Mouse (Mus musculus): ENCODE measurements around the gene Ttc39b. TPM values are rescaled to one million over a fixed set of nuclear protein-coding genes. Genes with fewer than 3 reads are reported as not detected.

The Ttc39b gene
- total RNA-seq, 2 experiments from 2014 or later, result 34.9 to 36.5 TPM

DNA sequence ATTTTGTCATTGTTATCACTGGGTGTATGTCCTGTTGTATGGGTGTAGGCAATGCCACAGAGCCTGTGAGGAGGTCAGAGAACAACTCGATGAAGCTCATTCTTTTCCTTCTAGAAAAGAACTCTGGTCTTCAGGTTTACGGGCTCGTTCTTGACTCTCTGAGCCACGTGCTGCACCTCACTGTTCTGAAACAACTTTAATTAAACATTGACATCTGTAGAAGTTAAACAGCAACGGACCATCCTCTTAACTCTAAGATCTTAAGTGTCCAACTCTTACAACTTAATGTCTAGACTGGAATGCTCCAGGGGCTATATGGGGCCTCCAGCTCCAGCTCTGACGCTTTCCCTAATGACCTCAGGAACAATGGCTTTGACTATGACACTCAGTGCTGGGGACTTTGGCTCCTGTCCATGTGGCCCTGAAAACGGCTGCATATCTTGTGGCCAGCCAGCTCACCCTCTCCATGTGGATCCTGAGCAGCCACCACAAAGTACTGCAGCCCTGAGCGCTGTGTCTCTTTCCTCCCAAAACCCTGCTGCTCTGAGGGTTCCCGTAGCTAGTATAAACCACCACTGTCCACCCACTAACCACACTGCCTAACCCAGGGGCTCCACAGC, 95.3 kb downstream of the Ttc39b start:
- DNase-seq, result no peak

DNA sequence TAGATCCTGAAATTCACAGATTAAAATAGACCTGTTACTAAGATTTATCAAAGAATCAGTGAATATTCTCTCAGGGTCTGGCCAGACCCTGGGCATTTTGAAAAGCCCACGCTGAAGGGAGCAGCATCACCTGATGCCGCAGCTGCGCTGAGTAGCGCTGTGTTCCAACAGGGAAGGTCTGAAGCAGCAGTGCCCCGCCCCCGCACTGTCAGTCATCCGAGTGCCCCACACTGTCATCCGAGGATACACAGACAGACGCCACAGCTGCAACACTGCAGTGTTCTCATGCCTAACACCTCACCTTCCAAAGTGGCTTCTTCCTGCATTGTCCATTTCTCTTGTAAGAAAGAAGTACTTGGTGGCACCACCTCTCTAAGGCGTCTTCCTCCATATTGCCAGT, 96.0 kb downstream of the Ttc39b start:
- DNase-seq, result no peak

DNA sequence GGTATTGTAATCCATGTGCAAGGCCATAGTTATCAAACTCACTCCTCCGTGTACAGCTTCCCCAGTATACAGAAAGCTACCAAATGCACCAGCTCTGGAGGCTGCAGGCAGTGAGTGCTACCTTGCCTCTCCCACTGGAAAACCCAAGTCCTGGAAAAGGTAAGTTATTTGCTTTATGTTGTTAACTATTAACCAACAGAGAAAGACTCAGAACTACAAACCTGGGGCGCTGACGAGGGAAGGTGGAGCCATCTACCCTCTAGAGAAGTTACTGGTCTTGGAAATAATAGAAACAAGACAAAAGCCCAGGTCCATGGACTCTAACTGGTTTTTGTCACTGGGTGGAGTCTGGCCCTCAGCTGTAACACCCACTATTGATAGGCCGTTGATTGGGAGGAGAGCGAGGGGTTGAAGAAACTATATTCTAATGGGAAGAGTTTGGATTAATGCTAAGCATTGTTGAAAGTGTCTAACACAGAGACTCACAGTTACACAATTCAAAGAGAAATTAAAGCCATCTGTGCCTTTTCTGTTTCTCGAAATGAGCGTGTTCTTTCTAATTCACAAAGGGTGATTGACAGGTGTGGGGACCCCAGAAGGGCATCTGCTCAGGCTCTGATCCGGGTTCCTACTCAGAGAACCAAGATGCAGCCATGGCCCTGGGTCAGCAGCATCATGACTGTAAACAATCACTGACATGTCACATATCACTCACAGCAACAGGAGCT, 98.3 kb downstream of the Ttc39b start:
- no peak for DNase-seq

DNA sequence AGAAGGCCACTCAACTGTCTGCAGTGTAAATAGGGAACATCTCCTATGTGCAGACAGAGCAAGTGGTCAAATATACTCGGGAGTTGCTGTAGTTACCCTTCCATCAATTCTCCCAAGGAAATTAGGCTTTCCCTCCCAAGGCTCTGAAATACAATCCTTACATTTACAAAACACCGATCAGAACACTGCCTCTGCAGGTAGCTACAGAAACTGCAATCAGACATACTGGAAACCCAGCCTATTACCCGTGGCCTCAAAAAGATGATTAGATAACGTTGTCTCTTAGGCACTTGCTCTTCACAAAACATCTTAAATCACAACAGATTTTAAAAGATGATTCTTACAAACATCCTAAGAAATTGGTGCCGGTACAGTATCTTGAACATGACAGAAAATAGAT, 99.8 kb downstream of the Ttc39b start:
- no peak for DNase-seq

DNA sequence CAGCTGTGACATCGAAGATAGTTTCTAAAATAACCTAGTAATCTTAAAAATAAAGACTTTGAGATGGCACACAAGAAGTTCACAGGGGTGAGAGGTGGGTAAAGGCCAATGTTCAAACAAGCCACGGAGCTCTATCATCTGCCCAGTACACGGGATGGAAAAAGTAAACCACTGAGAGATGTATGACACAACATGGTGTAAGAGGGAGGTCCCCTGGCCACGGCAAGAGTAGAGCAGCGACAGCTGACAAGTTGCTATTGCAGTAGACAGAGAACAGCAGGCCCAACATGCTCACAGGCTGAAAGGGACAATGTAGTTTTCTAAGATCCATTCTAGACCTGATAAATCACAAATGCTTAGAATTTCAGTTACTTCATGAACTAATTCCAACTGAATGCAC, 100.9 kb downstream of the Ttc39b start:
- no peak for DNase-seq

DNA sequence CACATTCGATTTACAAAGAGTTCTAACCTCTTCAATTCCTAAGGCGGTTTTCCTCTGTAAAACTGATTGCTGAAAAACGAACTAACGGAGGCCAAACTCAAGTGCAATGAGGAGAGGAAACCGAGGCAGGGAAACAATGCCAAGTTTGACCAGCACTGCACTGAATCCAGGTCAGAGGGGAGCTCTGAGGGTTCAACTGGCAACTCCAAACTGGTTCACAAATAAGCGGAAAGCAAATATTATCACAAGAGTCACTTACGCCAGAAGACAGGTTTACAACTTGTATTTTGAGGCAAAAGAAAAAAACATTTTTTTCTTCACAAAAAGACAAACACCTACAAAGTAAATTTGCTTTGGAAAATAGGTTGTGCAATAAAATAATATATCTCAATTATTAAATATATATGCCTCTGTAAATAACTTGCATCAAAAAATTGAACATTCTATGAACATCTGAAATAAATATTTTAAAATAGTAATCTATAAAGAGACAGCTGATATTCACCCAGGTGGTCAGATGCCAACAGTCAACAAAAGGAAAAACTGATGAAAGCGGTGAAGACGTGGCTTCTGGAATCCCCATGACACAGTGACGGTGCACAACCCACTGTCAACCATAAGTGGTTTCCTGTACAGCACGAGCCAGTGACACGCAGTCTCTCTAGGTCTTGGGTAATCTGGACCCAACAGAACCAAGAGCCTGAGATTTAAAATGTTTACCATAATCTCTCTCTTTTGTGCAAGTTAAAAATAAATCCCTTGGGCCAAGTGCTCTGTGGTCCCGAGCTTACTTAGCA, 103.1 kb downstream of the Ttc39b start:
- no peak for DNase-seq

DNA sequence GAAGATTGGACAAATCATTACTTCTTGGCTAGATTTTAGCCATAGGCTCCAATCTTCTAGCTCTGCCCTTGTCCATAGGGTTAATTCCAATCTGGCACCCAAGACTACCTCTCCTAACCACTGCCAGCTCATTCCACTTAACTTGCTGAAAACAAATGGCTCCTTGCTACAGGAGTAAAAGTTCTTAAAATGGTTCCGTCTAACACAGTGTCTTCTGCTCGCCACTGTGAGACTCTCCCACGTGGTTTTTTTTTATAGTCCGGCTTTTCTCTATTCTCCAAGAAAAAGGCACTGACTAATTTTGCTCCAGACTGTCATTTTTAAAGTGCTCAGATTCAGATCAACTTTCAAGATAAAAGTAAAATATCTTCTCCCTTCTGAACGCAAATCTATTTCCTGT, 104.8 kb downstream of the Ttc39b start:
- no peak for DNase-seq

DNA sequence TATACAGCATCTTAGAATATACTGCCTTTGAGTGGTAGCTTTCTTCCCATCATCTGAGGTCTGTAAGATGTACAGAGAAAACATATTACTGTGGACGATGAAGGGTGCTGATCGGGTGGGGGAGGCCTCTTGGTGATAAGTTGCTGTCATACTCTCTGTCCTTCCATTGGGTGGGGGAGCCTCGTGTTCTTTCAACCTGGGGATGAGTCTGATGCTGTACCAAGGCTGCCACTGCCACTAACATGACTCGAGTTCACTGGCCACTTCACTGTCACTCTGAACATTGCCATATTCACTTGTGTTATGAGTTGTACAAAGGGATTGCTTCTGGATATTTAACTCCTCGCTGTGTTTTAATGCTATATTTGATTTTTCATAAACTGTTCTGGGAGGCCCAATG, 106.9 kb downstream of the Ttc39b start:
- DNase-seq, result no peak

DNA sequence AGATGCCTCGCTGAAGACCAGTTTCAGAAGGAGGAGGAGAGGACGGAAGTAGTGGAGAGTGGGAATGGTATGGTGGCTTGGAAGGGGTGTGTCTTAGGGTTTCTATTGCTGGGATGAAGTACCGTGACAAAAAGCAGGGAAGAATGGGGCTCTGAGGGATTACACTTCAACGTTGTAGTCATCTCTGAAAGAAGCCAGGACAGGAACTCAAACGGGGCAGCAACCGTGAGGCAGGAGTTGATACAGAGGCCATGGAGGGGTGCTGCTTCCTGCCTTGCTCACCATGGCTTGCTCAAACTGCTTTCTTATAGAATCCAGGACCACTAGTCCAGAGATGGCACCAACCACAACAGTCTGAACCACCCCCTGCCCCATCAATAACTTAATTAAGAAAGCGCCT, 107.7 kb downstream of the Ttc39b start:
- DNase-seq, result no peak

DNA sequence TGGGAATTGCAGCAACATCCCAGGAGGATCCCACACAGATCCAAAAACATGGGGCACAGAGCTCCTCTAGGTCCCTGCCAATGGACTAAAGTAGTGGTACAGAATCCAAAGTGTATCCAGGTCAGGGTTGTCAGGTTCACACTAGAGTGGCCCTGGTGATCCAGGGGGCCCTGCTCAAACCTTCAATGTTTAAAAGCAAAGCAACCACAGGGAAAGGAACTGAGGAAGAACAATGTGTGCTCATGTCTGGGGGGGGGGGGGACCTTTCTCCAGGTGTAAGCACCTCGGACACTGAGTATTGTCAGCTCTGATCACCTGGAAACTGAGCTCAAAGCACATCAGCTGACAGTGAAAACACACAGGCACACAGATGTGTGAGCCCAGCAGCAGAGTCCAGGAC, 108.3 kb downstream of the Ttc39b start:
- DNase-seq, result no peak

DNA sequence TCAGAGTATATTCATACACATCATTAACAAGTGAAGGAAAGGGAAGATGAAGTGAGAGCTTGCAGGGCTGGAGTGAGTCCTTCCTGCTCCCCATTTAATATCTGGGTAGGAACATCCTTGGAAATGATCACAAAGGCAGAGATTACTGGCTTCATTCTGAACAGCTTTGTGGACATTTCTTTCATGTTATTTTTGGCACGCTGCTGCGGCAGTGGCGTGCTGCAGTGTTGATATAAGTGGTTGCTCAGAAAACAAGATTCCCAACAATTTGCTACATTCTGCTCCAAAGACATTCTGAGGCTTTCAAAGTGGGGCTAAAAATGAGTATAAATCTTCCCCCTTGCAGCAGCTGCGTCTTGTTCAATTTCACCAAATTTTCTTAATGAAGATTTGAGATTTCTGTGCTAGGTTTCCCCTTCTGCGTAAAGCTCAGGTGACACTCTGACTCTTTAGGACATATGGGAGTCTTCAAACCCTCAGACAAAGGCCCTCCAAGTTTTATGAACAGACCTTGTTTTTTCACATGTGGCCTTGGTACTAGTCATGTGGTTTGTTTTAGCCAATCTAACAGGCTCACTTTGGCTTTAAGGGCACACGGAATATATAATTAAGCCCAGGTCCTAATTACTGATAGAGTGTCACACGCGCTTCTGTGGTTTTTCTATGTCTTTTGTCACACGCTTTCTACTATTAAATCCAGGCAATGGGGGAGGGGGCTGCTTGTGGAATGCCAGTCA, 109.1 kb downstream of the Ttc39b start:
- no peak for DNase-seq

DNA sequence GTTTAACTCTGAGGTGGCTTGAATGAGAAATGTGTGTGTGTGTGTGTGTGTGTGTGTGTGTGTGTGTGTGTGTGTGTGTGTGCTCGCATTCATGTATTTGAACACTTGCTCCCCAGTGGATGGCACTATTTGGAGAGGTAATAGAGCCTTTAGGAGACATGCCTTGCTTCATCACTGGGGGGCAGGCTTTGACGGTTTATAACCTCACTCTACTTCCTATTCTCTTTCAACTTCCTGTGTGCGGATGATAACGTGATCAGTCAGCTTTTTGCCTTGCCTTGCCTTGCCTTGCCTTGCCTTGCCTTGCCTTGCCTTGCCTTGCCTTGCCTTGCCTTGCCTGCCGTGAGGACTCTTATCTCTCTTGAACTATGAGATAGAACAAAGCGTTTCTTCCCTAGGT, 110.3 kb downstream of the Ttc39b start:
- DNase-seq, result no peak

DNA sequence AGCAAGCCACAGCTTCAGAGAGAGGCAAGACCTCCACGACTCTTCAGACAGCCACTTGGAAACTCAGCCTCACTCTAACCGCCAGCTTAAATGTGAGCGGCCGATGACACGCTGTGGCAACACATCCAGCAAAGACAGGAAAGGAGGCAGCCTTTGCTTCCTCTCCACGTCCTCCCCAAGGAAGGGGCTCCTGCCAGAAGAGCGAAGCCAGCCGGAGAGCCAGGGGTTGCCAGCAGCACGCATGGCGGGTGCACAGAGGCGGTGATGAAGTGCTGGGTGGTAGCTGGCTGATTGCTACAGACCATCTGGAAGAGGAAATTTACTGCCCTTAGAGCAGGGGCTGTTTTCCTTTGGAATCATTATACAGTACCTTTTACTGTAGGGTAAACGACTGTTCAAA, 112.3 kb downstream of the Ttc39b start:
- no peak for DNase-seq

DNA sequence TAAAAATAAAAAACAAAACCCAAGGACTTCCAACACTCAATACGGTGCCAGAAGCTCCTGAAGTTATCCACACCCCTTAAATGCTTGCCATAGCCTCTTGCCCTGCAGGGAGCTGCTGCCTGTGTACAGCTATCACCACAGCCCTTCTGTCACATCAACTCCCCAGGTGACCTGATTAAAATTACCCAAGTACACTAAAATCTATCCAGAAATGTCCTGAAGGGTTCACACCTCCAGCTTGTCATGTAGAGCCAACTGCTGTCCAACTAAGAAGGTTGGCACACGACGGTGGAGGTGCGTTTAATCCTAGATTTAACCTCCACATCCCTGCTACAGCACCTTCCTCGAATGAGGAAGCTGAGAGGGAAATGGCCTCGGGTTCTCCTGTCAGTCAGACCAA, 113.6 kb downstream of the Ttc39b start:
- DNase-seq, result no peak

DNA sequence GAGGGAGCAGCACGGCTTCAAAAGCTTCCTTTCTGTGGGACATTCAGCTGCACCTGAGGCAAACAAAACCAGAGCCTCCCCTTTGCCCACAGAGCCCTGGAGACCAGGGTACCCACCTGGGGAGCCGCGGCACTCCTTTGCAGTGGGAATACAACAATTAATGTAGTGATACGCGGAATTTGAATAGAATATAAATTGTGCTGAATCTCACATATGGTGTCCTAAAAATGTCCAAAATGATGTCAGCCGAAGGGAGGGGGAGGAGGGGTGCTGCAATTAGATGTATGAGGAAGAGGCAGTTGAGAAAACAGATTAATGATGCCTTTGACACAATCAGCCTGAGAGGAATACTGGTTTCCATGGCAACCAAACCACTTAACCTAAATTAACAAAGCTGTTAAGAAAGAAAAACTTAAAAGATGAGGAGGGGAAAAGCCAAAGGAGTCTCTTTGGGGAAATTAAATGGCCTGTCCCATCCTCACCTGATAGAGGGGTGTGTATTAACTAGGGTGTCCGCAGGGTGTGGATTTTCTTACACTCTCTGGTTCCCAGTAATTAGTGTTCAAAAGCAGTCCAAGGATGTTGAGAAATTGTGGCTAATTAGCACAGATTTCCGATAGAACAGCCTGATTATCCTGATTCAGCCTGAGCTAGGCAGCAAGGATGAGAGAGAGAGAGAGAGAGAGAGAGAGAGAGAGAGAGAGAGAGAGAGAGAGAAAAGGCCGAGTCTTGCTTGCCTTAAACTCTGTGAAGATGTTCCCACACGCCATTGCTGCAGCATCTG, 117.1 kb downstream of the Ttc39b start:
- DNase-seq, result peak in 1 of 2 experiments; percentile 32

DNA sequence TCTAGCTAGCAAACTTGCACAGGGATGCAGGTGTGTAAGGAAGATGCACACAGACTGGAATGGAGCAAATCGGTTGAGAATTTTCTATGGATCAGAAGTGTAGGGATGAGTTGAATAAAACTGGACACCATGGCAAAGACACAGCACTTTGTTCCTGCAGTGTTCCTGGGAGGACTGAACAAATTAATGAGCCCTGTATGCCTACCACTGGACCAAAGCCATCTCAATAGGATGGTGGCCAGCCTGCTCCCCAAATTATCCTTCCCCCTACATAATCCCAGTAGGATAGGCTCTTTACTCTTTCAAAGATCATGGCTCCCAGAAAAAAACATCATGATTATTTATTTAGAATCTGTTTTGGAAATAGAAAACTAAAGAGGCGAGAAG, 117.6 kb downstream of the Ttc39b start:
- no peak for DNase-seq

DNA sequence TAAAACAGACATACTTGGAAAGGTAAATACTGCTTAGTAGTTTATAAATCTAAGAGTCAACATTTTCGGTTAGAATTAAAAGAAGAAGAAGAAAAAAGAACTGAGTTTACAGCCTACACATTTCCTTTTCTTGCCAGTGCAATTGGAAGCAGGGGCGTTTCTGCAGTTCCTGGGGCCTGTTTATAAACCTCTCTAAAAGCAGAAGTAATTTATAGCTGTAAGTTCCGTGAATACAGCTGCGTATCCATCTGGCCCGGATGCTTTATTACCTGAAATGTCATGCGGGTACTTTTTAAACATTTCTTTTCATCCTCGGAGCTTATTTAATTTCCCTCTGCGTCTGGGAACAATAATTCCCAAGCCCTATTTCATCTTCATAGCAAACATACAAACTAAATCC, 124.7 kb downstream of the Ttc39b start:
- DNase-seq, result no peak

DNA sequence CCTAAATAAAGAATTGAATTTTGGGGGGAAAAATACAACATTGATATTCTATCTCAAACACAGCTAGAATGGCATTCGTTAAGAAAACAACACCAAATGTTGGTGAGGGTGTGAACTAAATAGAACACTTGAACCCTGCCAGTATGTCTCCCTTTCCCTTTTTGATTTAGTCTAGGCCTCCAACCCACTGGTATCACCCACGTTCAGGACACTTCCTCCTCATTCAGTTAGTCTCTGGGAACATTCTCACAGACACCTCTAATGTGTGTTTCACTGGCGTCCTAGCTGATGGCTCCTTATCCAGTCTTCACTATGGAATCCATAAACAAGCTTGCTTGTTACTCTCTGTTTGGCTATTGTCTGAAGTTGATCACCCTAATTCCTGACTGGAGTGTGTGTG, 125.9 kb downstream of the Ttc39b start:
- DNase-seq, result no peak

DNA sequence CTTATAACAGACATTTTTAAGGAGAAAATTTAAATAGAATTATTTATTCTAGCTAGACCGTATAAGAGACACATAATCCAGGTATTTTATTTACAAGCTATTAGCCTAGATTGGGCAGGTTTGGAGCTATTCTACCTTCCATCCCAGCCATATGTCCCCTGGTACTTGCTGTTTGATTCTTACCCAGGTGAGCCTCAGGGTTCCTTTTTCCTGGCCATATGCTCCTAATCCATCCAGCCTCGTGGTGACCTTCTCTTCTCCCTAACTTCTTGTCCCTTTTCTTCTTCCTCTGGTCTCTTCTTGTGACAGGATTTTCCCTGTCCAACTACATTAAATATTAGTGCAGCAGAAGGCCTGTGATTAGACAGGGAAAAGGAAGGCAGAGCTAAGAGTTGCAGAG, 134.3 kb downstream of the Ttc39b start:
- no peak for DNase-seq

DNA sequence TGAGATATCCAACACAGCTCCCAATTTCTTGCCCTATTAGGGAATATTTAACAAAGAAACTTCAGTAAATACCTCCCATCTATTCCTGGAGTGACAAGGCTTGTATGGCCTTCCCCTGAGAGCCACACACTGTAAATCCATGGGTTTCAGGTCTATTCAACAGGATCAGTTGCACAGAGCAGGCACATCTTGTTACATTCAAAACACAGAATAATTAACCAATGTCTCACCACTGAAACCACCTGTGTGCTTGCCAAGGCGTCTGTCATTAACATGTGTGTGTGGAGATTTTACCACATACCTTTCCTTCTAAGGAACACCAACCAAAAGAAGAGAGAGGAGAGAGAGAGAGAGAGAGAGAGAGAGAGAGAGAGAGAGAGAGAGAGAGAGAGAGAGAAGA, 136.7 kb downstream of the Ttc39b start:
- no peak for DNase-seq

DNA sequence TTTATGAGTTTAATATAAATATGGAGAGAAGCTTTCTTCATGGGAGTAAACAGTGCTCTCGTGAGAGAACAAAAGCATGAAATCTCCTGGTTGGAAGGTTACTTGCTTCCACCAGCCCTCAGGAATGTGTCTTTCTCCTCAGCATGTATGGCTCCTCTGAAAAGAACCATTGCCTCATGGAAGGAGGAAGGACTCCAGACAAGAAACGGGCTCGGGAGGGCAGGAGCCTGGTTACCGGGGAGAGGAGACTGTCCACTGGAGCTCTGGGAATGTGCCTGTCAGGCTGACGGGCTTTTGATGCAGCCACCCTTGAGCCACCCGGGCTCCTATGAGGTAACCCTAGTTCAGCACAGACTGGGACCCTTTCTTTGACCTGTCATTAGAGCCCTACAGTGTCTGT, 137.6 kb downstream of the Ttc39b start:
- DNase-seq, result no peak

DNA sequence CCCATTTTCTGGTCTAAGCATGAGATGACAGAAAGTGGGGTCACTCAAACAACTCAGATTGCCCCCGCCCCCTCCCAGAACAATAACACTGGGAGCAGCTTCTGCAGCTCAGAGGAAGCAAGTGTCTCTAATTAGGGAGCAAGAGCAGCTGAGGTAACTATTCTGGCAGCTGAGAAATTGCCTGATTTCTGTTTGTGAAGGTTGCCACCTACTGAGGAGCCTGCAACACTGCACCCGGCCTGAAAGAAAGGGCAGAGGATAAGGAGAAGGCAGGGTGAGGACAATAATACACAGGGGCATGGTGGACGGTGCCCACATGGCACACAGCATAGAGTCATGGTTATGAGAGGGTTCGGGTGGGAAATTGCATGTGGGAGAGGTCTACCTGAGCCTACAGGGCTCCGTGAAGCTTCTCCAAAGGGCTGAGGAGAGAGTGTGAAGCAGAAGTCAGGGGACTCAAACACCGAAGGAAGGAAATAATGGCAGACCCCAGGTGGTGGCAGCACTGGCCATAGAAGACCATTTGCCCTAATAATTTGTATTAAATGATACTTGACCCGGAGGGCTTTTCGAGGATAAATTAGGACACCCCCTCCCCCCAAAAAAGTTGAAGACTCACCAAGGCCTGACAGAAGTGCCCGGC, 140.6 kb downstream of the Ttc39b start:
- DNase-seq, result peak; percentile 68 to 70
